Mouse (Mus musculus): ENCODE results near the gene Inf2. TPM values are rescaled to one million over a fixed set of nuclear protein-coding genes. Genes with fewer than 3 reads are reported as not detected.

Inf2 gene
- total RNA-seq, 1 experiment from 2014 or later = 5.6 TPM

DNA sequence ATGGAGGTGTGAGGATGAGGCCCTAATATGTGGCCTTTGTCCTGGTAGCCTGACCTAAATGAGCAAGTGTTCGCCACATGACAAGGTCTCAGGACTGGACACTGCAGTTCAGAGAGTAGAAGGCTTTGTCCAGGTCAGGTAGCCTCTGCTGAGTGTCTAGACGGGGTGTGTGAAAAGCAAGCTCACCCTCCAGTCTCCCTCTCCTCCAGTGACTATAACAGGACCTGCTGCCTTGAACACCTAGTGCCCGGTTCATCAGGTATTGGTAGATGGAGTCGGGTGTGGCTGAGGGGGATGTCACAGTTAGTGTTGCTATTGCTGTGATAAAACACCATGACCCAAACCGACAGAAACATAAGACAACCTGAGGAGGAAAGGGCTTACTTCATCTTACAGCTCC lies 2.7 kb downstream of the Inf2 start:
- ATAC-seq (replicated peaks; ENCODE audit: insufficient number of reproducible peaks, low FRiP score, low TSS enrichment, poor library complexity, severe bottlenecking) = no peak

- no peak for ATAC-seq (replicated peaks; ENCODE audit: insufficient number of reproducible peaks, low FRiP score, low TSS enrichment, poor library complexity, severe bottlenecking)
Measured at GRCm38 (mm10) chr12:112591730-112592129, 3.1 kb downstream of the Inf2 start.

GRCm38 (mm10) chr12:112592985-112593734 lies 4.6 kb downstream of the Inf2 start:
- ATAC-seq (replicated peaks; ENCODE audit: insufficient number of reproducible peaks, low FRiP score, low TSS enrichment, poor library complexity, severe bottlenecking) = no peak

DNA sequence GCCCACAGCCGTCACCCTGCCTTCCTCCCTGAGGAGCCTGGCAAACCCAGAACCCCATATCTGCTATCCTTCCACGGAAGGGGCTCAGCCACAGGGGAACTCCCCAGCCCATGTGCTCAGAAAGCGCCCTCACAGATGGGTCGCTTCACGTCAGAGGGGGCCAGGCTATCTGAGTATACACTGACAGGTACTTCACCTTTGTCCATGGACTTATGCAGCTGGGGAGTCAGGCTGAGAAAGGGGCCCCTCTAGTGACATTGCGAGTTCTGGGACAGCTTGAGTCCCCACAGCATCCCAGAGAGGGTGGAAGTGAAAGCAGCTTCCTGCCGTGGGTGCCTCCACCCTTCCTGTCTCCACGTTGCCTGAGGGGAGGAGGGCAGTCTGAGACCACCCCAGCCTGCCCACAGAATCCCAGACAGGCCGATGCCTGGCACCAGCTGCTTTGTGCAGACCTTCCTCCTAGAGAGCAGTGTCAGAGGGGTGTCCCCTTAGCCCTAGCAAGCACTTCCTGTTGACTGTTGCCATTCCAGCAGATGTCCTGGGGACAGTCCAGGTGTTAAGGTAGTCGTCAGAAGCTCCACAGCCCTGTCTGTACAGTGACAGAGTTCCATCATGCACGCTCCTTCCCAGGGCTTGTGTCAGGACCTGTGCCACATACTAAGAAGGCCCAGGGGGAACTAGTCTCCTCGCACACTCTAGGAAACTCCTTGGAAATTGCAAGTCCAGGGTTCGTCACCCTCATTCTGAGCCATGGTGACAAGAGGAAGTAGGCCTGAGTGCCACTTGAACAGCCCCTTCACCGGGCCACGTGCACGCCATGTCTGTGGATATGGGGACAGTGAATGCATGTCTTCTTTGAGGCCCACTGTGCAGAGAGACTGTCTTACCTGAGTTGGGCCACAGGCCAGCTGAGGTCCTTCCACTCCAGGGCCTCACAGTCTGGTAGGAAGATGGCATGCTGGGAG lies 5.6 kb downstream of the Inf2 start:
- ATAC-seq (replicated peaks; ENCODE audit: insufficient number of reproducible peaks, low FRiP score, low TSS enrichment, poor library complexity, severe bottlenecking) = peak; percentile 30; the same call in 1 of the 2 replicates

- no peak for ATAC-seq (replicated peaks; ENCODE audit: insufficient number of reproducible peaks, low FRiP score, low TSS enrichment, poor library complexity, severe bottlenecking)
Measured at GRCm38 (mm10) chr12:112594989-112595388, 6.4 kb downstream of the Inf2 start.

DNA sequence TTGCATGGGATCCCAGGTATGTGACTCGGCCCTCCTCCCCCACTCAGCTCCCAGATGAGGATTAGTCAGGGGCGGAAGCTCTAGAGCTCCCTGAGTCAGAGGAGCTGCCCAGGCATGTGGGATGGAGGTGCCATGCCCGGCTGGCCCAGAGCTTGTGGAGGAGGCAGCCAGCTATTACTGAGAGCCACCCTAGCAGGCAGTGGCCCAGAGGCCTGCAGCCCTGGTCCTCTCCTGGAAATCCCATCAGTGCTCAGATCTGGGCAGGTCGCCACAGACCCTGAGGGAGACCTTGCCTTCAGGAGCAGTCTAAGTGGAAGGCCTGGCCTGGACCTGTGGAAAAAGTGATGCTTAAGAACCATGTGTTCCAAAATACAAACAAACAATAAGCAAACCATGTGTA lies 7.0 kb downstream of the Inf2 start:
- ATAC-seq (replicated peaks; ENCODE audit: insufficient number of reproducible peaks, low FRiP score, low TSS enrichment, poor library complexity, severe bottlenecking) = no peak

DNA sequence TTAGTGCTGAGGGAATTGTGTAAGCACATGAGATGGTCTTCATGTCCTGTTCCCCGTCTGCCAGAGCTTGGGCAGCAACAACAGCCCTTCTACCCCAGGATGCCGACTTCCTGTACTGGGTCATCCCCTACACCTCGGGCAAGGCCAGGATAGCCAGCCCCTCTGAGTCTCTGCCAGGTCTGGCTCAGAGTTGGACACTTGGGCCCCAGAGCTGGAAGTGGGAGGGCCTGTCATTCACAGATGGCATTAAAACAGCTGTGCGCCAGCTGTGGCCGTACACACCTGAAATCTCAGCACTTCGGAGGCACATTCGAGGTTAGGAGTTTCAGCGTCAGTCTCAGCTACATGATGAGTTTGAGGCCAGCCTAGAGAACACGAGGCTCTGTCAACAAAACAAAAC lies 7.9 kb downstream of the Inf2 start:
- no peak for ATAC-seq (replicated peaks; ENCODE audit: insufficient number of reproducible peaks, low FRiP score, low TSS enrichment, poor library complexity, severe bottlenecking)

- ATAC-seq (replicated peaks; ENCODE audit: insufficient number of reproducible peaks, low FRiP score, low TSS enrichment, poor library complexity, severe bottlenecking) = no peak
Measured at GRCm38 (mm10) chr12:112596891-112597500, 8.4 kb downstream of the Inf2 start.

GRCm38 (mm10) chr12:112597618-112598017 lies 9.0 kb downstream of the Inf2 start:
- ATAC-seq (replicated peaks; ENCODE audit: insufficient number of reproducible peaks, low FRiP score, low TSS enrichment, poor library complexity, severe bottlenecking) = no peak

DNA sequence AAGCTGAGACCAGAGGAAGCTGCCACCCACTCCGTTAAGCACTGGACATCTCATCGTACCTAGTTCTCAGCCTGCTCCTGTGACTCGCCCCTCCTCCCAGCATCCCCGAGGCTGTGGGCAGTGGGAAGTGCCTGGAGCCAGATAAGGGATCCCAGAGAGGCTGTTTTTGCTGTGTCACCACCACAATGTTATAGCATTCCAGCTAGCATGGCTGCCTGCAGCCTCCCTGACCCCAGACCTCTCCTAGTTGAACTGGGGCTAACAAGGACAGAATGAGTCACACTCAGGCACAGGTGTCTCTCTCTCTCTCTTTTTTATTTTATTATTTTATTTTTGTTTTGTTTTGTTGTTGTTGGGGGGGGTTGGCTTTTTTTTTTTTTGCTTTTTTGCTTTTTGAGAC lies 10.6 kb downstream of the Inf2 start:
- ATAC-seq (replicated peaks; ENCODE audit: insufficient number of reproducible peaks, low FRiP score, low TSS enrichment, poor library complexity, severe bottlenecking) = no peak

DNA sequence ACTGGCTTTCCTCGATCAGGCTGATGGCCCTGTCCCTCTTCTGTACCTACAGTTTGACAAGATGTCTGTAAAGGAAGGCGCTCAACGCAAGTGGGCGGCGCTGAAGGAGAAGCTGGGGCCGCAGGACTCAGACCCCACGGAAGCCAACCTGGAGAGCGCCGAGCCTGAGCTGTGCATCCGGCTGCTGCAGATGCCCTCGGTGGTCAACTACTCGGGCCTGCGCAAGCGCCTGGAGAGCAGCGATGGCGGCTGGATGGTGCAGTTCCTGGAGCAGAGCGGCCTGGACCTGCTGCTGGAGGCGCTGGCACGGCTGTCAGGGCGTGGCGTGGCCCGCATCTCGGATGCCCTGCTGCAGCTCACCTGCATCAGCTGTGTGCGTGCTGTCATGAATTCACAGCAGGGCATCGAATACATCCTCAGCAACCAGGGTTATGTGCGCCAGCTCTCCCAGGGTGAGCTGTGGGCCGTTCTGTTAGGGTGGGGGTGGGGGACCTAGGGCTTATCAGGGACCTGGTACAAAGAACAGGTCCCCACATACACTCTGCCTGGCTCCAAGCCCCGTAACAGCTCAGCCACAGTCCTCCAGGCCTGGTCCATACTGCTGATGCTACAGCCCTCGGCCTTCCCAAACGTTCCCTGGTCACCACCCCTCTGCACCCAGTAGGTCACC lies 11.5 kb downstream of the Inf2 start:
- no peak for ATAC-seq (replicated peaks; ENCODE audit: insufficient number of reproducible peaks, low FRiP score, low TSS enrichment, poor library complexity, severe bottlenecking)

GRCm38 (mm10) chr12:112604022-112604421 lies 15.4 kb downstream of the Inf2 start:
- no peak for ATAC-seq (replicated peaks; ENCODE audit: insufficient number of reproducible peaks, low FRiP score, low TSS enrichment, poor library complexity, severe bottlenecking)

- ATAC-seq (replicated peaks; ENCODE audit: insufficient number of reproducible peaks, low FRiP score, low TSS enrichment, poor library complexity, severe bottlenecking) = no peak
Measured at GRCm38 (mm10) chr12:112604709-112605649, 16.4 kb downstream of the Inf2 start.

GRCm38 (mm10) chr12:112605766-112606165 lies 17.2 kb downstream of the Inf2 start:
- ATAC-seq (replicated peaks; ENCODE audit: insufficient number of reproducible peaks, low FRiP score, low TSS enrichment, poor library complexity, severe bottlenecking) = 0 out of 2 replicates have a peak, but pooled peaks have one; percentile 64

GRCm38 (mm10) chr12:112606998-112607397 lies 18.4 kb downstream of the Inf2 start:
- no peak for ATAC-seq (replicated peaks; ENCODE audit: insufficient number of reproducible peaks, low FRiP score, low TSS enrichment, poor library complexity, severe bottlenecking)

DNA sequence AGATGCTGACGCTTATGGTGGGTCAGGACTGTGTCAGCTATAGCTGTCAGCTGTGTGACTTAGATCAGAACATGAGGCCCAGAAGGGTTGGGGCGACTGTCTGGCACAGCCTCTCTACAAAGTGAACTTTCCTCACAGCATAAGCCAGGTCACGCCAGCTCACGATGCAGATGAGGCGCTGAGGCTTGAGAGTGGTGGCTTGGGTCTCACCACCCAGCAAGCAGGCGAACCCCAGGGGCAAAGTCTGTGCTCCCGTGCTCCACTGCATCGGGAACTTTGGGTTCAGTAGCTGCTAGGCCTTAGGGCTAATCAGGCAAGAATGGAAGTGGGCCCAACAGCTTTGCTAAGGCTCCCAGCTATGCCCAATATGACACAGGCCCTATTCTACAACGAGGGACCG lies 20.4 kb downstream of the Inf2 start:
- ATAC-seq (replicated peaks; ENCODE audit: insufficient number of reproducible peaks, low FRiP score, low TSS enrichment, poor library complexity, severe bottlenecking) = no peak

GRCm38 (mm10) chr12:112616668-112617067 lies 28.1 kb downstream of the Inf2 start:
- ATAC-seq (replicated peaks; ENCODE audit: insufficient number of reproducible peaks, low FRiP score, low TSS enrichment, poor library complexity, severe bottlenecking) = no peak

- peak; percentile 52 for ATAC-seq (replicated peaks; ENCODE audit: insufficient number of reproducible peaks, low FRiP score, low TSS enrichment, poor library complexity, severe bottlenecking)
Measured at GRCm38 (mm10) chr12:112617184-112617583, 28.6 kb downstream of the Inf2 start.
